Mouse (Mus musculus) monocyte, adult 2 months (primary cell): ENCODE results near the gene Cd47.

ENCODE experiments used
- DNase-seq, 2 experiments: peaks; one replicate each; pipeline ENCODE4 v3.0.0; 2022; ENCODE audit warnings: low spot score in 2 of 2, low read depth in 1 of 2

The Cd47 gene

DNA sequence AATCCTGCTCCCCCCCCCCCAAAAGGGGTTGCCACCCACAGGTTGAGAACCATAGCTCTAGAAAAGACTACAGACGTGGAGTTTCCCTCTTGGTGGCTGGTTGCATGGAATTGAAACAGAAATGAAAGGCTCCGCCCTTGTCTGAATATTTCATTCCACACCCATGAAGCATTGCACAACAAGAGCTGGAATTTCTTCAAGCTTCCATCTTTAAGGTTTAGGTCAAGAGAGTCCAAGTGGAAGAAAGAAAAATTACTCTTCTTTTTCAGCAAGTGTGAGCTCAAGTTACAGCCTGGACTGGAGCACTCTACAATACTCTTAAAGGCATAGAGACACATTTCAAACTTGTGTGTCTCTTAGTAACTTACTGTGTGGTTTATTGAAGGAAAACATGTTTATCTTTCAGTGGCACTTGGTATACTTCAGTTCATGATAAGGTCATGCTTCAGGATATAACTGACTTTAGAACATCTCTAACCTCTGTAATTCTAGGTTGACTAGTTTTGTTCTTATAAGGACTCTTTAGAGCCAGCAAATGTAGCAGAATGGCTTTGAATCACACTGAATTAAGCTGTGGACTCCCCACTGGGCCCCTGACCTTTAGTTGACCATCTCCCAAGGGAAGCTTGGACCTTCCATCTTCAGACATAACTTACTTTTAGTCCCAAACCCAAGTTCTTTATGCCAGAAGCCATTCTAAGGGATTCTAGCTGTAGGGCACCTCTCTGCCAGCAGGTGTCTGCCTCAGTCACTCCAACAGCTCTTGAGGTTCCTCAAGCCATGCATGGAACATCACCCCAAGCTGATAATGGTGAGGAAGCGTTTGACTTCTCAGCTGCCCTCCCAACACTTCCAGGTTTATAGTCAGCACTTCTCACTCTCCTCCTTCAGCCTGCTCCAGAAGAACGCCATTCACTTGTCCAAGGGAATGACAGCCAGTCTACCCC is 58.8 kb downstream of the Cd47 start:
- no peak for DNase-seq

DNA sequence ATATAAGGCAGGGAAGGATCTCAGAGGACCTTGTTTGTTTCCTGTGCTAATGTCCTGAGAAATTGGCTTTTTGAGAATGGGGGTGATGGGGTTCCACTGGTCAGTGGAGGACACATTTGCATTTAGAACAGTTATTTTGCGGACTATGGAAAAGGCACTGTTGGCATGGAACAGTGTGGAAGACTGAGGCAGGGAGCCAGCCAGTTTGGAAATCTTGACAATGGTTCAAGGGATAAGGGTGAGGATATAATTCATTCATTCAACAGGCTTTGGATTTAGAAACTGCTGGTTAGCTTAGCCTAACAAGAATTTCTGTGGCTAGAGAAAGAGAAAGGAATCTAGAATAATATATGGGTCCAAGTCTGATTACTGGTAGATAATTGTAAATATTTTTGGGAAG is 61.7 kb downstream of the Cd47 start:
- no peak for DNase-seq

- no peak for DNase-seq
Measured at GRCm38 (mm10) chr16:49866617-49867016, 66.3 kb downstream of the Cd47 start.

DNA sequence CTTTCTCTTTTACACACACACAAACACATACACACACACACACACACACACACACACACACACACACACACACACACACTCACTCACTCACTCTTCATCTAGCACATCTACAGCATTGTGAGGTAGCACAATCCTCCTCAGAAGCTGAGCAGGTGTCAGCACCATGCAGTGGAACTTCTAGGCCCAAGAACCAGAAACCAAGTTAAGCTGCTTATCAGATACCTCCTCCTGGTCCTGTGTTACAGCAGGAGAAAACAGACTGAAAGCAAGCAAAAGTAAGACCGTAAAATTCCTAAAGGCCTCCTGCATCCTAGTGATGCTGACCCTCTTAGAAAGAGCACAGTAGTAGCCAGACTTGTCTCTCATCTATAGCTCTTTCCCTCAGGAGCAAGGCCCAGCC is 67.9 kb downstream of the Cd47 start:
- no peak for DNase-seq

- DNase-seq = no peak
Measured at GRCm38 (mm10) chr16:49873918-49874317, 73.6 kb downstream of the Cd47 start.

DNA sequence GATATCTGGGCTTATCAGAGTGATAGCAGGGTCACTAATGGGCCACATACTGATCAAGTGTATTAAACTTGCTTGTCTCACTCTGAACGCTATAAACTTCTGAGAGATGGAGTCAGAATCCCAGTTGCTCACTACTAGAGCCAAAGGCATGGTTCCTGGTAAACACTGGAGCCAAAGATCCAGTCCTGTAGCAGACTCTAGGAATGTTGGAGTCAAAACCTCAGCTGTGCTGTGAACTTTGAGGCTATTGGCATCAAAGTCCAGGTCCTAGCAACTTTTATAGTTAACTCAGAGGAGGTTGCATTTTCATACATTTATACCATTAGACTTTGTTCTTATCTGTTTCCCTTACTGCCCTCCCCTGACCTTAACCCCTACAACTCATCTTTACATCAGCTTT is 74.2 kb downstream of the Cd47 start:
- DNase-seq = no peak

DNA sequence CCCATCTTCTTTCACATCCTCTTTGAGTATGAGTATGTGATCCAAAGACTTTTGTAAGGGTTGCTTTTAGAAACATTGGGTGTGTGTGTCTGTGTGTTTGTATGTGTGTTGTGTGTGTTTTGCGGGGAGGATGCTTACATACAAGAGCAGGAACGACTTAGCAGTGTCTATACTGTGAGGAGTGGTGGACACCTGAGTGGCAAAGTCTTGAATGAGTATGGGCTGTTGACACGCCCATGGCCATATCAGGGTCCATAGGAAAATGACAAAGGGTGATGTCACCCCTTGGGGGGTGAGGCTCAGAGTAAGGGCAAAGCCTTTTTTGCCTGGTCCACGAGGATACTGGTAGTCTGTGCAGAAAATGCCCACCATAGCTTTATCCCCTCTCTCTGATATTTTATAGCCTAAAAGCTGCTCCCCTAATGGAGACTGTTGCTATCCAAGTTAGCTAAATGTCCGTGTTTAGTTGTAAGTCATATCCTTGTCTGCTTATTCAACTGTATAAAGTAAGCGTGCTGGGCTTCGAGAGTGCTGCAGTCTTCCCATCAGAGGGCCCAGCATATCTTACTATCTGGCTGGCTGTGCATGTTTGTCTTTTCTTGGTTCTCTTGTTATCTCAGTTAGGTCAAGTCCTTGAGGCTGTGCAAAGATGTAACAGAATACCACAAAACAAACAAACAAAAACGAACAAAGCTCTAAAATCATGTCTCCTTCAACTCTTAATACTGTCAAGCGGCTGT is 76.1 kb downstream of the Cd47 start:
- no peak for DNase-seq

GRCm38 (mm10) chr16:49877243-49877642 is 76.9 kb downstream of the Cd47 start:
- DNase-seq = no peak

GRCm38 (mm10) chr16:49878051-49878450 is 77.7 kb downstream of the Cd47 start:
- DNase-seq = no peak

- DNase-seq = no peak
Measured at GRCm38 (mm10) chr16:49886403-49887066, 86.2 kb downstream of the Cd47 start.

- DNase-seq = no peak
Measured at GRCm38 (mm10) chr16:49887290-49887689, 87.0 kb downstream of the Cd47 start.

- DNase-seq = no peak
Measured at GRCm38 (mm10) chr16:49887811-49888564, 87.7 kb downstream of the Cd47 start.

DNA sequence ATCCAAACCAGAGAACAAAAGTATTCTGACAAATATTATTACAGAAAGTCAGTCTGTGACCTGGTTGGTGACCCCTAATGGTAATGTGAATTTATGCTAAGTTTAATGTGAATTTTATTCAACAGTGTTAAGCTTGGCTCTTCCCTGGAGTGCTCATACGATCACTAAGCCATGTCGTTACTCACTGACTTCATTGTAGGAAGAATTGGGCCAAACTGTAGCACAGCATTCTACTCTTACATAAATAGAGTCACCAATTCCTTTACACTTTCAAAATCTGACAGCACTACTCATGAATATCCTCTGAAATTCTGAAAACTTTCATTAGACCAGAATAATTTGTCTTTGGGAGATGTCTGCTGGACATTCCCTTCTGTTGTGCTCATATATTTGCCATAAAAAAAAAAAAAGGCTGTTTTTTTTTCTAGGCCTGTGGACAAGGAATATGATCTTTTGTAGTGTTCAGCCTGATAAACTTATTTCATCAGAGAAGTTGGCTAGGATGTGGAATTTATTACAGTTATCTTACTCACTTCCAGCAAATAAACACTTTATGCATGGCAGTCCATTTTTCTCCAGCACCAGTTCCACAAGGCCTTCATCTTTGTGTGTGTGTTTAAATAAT is 88.8 kb downstream of the Cd47 start:
- DNase-seq = no peak

- DNase-seq = no peak
Measured at GRCm38 (mm10) chr16:49892252-49892651, 91.9 kb downstream of the Cd47 start.

DNA sequence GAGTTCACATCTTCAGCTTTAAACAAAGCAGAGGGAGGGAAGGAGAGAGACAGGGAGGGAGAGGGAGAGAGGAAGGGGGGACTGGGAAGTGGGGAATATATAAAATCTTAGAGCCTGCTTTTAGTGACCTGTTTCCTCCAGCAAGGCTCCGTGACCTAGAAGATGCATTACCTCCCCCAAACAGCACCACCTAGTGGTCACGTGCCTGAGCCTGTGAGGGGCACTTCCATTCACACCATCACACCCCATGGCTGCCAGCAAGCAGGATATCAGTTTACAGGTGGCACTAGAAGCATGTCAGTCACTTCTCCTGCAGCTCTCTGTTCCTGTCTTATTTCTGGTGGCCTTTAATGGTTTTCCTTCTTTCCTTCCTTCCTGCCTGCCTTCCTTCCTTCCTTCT is 92.6 kb downstream of the Cd47 start:
- DNase-seq = peak in 1 of 2 experiments; percentile 23

- DNase-seq = no peak
Measured at GRCm38 (mm10) chr16:49894624-49895023, 94.3 kb downstream of the Cd47 start.

DNA sequence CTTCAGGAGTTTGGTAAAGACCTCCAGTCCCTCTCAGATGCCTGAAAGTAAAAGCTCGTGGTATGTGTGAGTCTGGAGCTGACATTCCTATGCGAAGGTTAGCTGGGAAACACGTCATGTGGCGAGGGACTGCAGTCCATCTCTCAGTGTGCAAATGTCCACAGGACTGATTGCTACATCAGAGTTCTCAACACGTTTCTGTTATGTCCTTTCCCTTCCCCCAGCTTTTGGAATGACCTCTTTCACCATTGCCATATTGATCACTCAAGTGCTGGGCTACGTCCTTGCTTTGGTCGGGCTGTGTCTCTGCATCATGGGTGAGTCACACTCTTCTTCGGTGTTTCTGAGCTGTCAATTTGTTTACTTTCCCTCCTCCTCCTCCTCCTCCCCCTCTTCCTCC is 95.8 kb downstream of the Cd47 start:
- DNase-seq = no peak

- no peak for DNase-seq
Measured at GRCm38 (mm10) chr16:49901395-49901794, 101.1 kb downstream of the Cd47 start.

- no peak for DNase-seq
Measured at GRCm38 (mm10) chr16:49902083-49902482, 101.8 kb downstream of the Cd47 start.

- no peak for DNase-seq
Measured at GRCm38 (mm10) chr16:49904248-49904930, 104.1 kb downstream of the Cd47 start.
